Mouse (Mus musculus) lung, adult 2 months (tissue): ENCODE measurements around the gene Pam. TPM values are rescaled to one million over a fixed set of nuclear protein-coding genes. Genes with fewer than 3 reads are reported as not detected.
"Not testable (repeated sequence)": the region's sequence is repeated elsewhere in the genome, so short reads cannot be mapped to it uniquely, and the experiment has no call there.

ENCODE experiments used
- DNase-seq: peaks from one replicate; pipeline ENCODE4 v3.0.0; 2022
- H3K4me1 ChIP-seq: fragments of 200-500 bp; 2 replicates; pipeline ENCODE4 v1.6.1; 2011; ENCODE audit warnings: low read length; ENCODE audit not compliant: control insufficient read depth, insufficient read depth
- H3K4me3 ChIP-seq: fragments of 200-500 bp; replicated peaks from 2 replicates; pipeline ENCODE3; 2011; ENCODE audit warnings: low read depth, mild to moderate bottlenecking, control low read depth, low read length; ENCODE audit errors: extremely low read depth
- CTCF ChIP-seq: fragments of 200-500 bp; IDR thresholded peaks from 2 replicates; pipeline ENCODE4 v1.5.1; 2011; ENCODE audit warnings: mild to moderate bottlenecking, low read length, control low read depth; ENCODE audit not compliant: insufficient read depth
- POLR2A ChIP-seq: fragments of 200-500 bp; IDR thresholded peaks from 2 replicates; pipeline ENCODE4 v1.6.1; 2011; ENCODE audit warnings: low read depth, mild to moderate bottlenecking, control low read depth, low read length, borderline replicate concordance; ENCODE audit errors: extremely low read depth
- WGBS: fragments of 180-500 bp; shearing (Covaris S2); methylation state at CpG from one replicate; pipeline ENCODE4 v1.1.7; 2018; 5-methylcytosine and 5-hydroxymethylcytosine counted together
- polyA plus RNA-seq: library from polyadenylated mRNA; depleted of rRNA; stranded (reverse); fragments of >200 nt; gene quantifications from 2 replicates; pipeline ENCODE4 v1.2.3, GENCODE M21; 2012

Gene Pam
- polyA plus RNA-seq, 1 experiment = 231 TPM

DNA sequence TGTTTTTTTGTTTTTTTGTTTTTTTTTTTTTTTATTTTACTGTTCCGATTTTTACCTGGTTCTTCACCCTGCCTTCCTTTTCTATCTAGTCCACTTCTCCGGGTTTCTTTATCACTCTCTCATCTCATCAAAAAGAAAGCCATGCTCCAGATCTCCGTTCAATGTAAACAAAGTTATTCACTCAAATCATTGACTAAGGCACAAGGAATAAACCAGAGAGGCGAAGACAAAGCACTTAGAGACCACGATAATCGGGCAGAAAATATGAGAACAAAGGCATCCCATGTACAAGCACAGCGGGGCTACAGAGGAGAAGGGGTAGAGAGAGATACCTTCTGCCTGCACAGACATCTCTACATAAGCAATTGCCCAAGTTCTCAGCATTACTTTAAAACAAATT lies 117.9 kb downstream of the Pam start:
- Histone ChIP-seq H3K4me3 (peak overlapping the region; percentile 87), H3K4me1 (peaks cover 2% of the 10 kb centered on the region)
- DNase-seq = no peak
- 23% methylated on average over 7 of the region's 7 CpGs for WGBS
- TF ChIP-seq CTCF = no peak

DNA sequence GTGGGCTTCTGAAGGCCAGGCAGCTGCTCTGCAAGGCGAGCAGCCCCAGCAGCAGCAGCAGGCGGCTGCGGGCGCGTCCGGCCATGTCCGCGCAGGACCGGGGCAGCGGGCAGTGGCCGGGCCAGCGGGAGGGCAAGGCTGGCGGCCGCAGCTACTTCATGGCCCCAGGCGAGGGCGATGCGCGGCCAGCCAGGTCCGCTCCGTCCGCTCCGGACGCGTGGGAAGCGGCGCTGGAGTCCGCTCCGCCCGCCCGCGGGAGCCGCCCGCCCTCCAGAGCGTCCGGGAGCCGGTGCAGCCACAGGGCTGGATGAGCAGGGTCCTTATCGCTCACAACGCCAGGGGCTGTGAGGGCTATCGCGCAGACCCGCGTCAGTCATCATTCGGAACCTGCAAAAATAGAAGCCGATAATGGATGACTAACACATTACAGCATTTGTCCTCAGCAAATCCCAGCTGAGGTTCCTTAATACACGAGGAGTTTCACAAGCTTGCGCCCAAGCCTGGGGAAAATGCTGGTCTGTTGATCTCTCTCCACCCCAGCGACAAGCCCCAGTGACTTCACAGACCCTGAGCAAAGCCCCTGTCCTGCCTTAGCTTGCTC lies 118.5 kb downstream of the Pam start:
- Histone ChIP-seq H3K4me1 (peaks cover 2% of the 10 kb centered on the region), H3K4me3 (peak overlapping the region; percentile 87)
- peak; percentile 73 for DNase-seq
- WGBS = under 1% methylated on average over 47 of the region's 47 CpGs
- TF ChIP-seq POLR2A = no peak
- TF ChIP-seq CTCF = no peak; the same call in 1 of the 2 replicates

DNA sequence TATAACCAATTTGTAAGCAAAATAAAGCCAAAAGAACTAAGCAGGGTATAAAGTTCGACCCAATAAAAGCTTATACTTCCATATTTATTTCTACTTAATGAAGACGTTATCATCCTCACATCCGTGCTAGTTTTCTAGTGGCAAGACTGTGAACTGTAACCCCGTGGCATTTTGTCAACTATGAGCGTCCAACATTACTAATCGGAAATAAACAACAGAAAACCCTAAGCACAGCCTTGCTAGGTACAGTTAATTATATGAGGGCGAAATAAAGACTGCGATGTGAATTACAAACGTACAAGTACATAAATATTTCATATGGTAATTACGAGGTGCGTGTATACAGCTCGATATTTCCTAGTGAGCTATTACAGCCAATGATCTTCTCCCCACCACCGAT lies 119.4 kb downstream of the Pam start:
- TF ChIP-seq POLR2A = no peak
- 0 out of 2 replicates have a peak, but pooled peaks have one; percentile 3 for TF ChIP-seq CTCF
- WGBS = 36% methylated on average over 13 of the region's 13 CpGs
- peak overlapping the region; percentile 87 for H3K4me3 ChIP-seq
- peaks cover 2% of the 10 kb centered on the region for H3K4me1 ChIP-seq
- DNase-seq = no peak

DNA sequence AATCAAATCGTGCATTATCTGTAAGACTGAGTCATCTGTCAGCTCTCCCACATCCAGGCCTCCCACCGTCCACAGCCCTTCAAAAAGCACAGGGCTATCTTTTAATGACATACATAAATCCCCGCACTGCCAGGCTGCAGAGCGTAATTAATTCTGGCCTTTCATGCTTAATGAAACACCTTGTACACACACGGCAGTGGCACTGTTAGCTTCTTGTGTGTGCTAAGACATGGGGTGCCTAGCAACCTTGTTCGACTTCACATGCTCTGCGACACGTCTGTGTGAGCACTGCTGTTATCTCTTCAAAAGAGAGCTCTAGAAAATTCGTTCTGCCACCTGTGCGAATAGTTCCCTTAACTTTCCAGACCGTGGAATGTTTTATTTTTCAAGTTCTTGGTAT lies 120.5 kb downstream of the Pam start:
- 77% methylated on average over 11 of the region's 11 CpGs for WGBS
- TF ChIP-seq POLR2A (no peak), CTCF (no peak)
- Histone ChIP-seq H3K4me1 (peaks cover 2% of the 10 kb centered on the region), H3K4me3 (no peak overlapping the region)
- DNase-seq = no peak

DNA sequence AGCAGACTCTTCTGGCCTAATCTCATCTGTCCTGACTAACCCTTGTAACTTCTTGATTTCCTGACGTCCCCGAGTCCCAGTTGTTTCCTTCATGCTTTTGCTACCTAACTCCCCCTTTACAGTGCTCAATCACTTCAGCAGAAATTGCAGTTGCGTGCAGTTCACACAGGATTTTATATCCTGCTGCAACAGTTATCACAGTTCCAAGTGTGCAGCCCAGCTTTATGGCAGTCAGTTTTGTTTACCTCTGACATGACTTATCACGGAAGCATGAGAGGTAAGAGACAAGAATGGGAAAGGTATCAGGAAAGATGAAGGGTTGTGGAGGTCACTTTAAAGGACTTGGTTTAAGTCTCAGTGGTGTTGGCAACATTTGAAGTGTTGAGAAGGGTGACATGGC lies 125.7 kb downstream of the Pam start:
- H3K4me1 ChIP-seq = no peaks in the 10 kb centered on the region; the same call in 1 of the 2 replicates
- no peak overlapping the region for H3K4me3 ChIP-seq
- DNase-seq = no peak
- TF ChIP-seq CTCF (no peak), POLR2A (no peak)
- 67% methylated on average over 4 of the region's 4 CpGs for WGBS

DNA sequence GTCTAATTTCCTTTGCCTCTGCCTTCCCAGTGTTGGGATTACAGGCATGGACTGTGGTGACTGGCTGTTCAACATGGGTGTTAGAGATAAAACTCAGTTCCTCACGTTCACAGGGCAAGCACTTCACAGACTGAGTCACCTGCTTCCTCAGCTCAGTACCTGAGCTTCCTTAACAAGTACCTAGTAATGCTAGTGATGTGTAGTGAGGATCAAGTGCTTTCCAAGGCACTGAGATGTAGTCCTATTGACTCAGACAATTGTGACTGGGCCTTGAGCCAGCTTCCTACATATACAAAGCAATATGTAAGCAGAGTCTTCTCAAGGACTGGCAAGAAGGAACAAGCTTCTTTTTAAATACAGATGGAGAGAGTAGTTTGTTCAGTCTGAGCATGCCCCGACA lies 131.7 kb downstream of the Pam start:
- peaks cover 13% of the 10 kb centered on the region for H3K4me1 ChIP-seq
- TF ChIP-seq CTCF = no peak
- no peak for TF ChIP-seq POLR2A
- 17% methylated on average over 2 of the region's 2 CpGs for WGBS
- no peak overlapping the region for H3K4me3 ChIP-seq
- no peak for DNase-seq

DNA sequence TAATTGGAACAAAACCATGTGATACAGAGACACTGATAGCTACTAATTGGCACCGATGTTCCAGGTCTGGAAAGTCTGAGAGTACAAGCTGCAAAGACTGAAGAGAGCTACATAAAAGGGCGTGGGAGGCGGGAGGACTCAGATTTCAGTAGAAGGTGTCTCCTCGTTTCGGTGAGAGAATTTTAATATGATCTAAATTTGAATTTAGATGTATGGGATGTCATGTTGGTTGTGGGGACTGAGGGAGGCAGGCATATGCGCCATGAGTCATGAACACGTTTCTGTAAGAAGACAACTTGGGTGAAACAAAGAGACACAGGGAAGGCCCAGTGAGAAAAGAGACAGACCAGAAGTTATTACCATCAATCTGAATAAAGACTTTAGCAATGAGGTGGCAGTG lies 133.3 kb downstream of the Pam start:
- TF ChIP-seq CTCF (no peak), POLR2A (no peak)
- DNase-seq = no peak
- no peak overlapping the region for H3K4me3 ChIP-seq
- peaks cover 13% of the 10 kb centered on the region for H3K4me1 ChIP-seq
- WGBS = 90% methylated on average over 7 of the region's 7 CpGs

DNA sequence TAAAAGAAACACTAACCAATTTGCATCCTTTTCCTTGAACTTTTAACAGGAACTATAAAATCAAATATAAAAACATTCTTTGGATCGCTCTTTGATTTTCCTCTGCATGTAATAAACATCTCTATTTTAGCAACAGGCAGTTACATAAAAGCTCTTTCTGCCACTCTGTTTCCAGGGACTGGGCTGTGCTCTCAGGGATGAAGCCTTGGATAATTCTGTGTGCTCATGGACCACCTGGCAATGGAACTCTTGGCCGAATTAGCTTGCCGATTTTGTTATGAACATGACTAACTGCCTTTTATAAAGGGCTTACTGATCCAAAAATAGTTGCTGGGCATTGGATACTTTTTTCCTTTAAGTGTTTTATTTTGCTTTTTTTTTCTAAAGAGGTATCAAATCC lies 134.8 kb downstream of the Pam start:
- H3K4me1 ChIP-seq = peaks cover 13% of the 10 kb centered on the region

DNA sequence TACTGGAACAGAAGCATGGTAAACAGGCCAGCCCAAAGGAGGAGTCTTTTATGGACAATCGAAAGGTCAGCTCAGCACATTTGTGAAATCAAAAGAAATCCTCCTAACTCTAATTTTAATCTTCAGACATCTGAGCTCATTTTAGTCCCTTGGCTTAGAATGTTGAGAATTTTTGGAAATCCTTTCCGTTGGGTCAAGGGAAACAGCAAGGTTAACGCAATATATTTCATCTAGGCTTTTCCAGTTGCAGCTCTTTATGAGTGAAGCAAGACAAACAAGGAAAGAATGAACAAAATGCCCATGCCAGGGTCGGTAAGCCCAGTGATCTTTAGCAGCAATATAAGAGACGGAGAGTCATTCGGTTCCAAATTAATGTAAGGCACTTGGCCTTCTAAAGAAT lies 135.3 kb downstream of the Pam start:
- TF ChIP-seq CTCF (no peak), POLR2A (no peak)
- no peak for DNase-seq
- Histone ChIP-seq H3K4me3 (no peak overlapping the region), H3K4me1 (peaks cover 13% of the 10 kb centered on the region)
- WGBS = 64% methylated on average over 6 of the region's 6 CpGs

More for the DNA sequence above, 134.8 kb downstream of the Pam start:
- 67% methylated on average over 3 of the region's 3 CpGs for WGBS
- TF ChIP-seq CTCF (no peak), POLR2A (no peak)
- DNase-seq = no peak
- H3K4me3 ChIP-seq = no peak overlapping the region

DNA sequence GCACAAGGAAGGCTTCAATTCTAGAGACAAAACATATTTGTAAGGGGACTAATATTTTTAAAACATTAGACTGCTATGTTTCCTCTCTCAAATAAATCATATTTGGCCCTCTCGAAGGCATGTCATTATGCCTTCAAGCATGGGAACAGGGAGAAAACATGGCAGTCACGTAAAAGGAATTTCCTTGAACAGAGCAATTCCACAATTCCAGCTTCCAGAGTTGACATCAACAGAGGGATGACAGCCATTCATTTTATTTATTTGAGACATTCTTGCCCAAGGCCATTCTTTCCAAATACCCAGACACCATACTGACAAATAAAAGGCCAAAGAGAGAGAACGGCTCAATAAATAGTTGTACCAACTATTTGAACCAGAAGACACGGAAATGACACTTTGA lies 136.7 kb downstream of the Pam start:
- no peak overlapping the region for H3K4me3 ChIP-seq
- H3K4me1 ChIP-seq = peaks cover 9% of the 10 kb centered on the region
- TF ChIP-seq CTCF (no peak), POLR2A (no peak)
- DNase-seq = no peak
- 69% methylated on average over 4 of the region's 4 CpGs for WGBS

DNA sequence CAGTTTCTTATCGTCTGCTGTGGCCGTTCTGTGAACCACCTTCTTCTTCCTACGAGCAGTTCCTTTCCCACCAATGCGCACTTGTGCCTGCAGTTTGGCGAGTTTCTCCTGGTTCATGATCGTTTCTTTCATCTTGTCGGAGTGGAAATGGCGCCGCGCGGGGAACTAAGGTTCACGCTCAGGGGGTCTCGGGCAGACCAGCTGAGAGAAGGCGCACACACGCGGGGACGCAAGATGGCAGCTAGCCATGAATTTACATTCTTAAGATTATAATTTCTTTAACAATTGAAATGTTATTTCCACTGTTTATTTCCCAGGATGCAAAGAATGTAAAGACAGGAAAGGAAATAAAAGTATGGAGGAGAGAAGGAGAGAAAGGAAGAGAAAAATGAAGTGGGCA lies 146.2 kb downstream of the Pam start:
- not testable (repeated sequence) for DNase-seq, H3K4me1 ChIP-seq, H3K4me3 ChIP-seq
- 93% methylated on average over 17 of the region's 17 CpGs for WGBS
